Mouse (Mus musculus) liver, adult 2 months (tissue): ENCODE data around the gene Metap1. TPM values are rescaled to one million over a fixed set of nuclear protein-coding genes. Genes with fewer than 3 reads are reported as not detected.

ENCODE experiments used
- DNase-seq: peaks from one replicate; pipeline ENCODE4 v3.0.0-alpha.2; 2011; ENCODE audit warnings: low read depth, low spot score; ENCODE audit errors: extremely low read depth
- H3K27ac ChIP-seq: fragments of 200-500 bp; replicated peaks from 2 replicates; pipeline ENCODE4 v1.5.1; 2012; ENCODE audit warnings: low read depth, mild to moderate bottlenecking, control low read depth, inconsistent platforms, low read length; ENCODE audit not compliant: insufficient read depth
- H3K27me3 ChIP-seq: fragments of 200-500 bp; 2 replicates; pipeline ENCODE4 v1.6.1; 2012; ENCODE audit warnings: mild to moderate bottlenecking, moderate library complexity, low read length, inconsistent platforms; ENCODE audit not compliant: control insufficient read depth, insufficient read depth
- H3K36me3 ChIP-seq: fragments of 200-500 bp; 2 replicates; pipeline ENCODE4 v1.6.1; 2012; ENCODE audit warnings: low read length, inconsistent platforms; ENCODE audit not compliant: control insufficient read depth, insufficient read depth
- H3K4me1 ChIP-seq: fragments of 200-500 bp; 2 replicates; pipeline ENCODE4 v1.6.1; 2011; ENCODE audit warnings: low read length; ENCODE audit not compliant: control insufficient read depth, insufficient read depth
- H3K4me3 ChIP-seq: fragments of 200-500 bp; 2 replicates; pipeline ENCODE4 v1.5.1; 2011; ENCODE audit warnings: low read depth, mild to moderate bottlenecking, control low read depth, low read length, moderate library complexity; ENCODE audit not compliant: insufficient read depth
- H3K79me2 ChIP-seq: fragments of 200-500 bp; 2 replicates; pipeline ENCODE4 v1.6.1; 2012; ENCODE audit warnings: inconsistent platforms, mild to moderate bottlenecking, low read length, moderate library complexity; ENCODE audit not compliant: control insufficient read depth, insufficient read depth
- H3K9ac ChIP-seq: fragments of 200-500 bp; 2 replicates; pipeline ENCODE4 v1.6.1; 2012; ENCODE audit warnings: low read depth, mild to moderate bottlenecking, control low read depth, inconsistent platforms, low read length
- CTCF ChIP-seq: fragments of 200-500 bp; IDR thresholded peaks from 2 replicates; pipeline ENCODE4 v1.5.1; 2011; ENCODE audit warnings: low read depth, low read length, control low read depth
- POLR2A ChIP-seq: fragments of 200-500 bp; IDR thresholded peaks from 2 replicates; pipeline ENCODE4 v1.6.1; 2011; ENCODE audit warnings: low read length, control low read depth; ENCODE audit not compliant: insufficient read depth; ENCODE audit errors: extremely low read depth
- WGBS: fragments of 180-500 bp; shearing (Covaris S2); methylation state at CpG from one replicate; pipeline ENCODE4 v1.1.7; 2018; 5-methylcytosine and 5-hydroxymethylcytosine counted together
- polyA plus RNA-seq: library from polyadenylated mRNA; depleted of rRNA; stranded (reverse); fragments of >200 nt; gene quantifications from 2 replicates; pipeline ENCODE4 v1.2.3, GENCODE M21; 2012; rRNA removed
- total RNA-seq: library from RNA; depleted of rRNA; stranded (reverse); fragments of >200 nt; gene quantifications from 2 replicates; pipeline ENCODE4 v1.2.3, GENCODE M21; 2014; rRNA removed

The Metap1 gene
- total RNA-seq (31.4 and 32.5 TPM in 2 replicates), polyA plus RNA-seq (11.7 and 12.5 TPM in 2 replicates)

- Histone ChIP-seq H3K4me1 (peaks cover 4% of the 10 kb centered on the region; the same call in 1 of the 2 replicates), H3K9ac (peak within 1 kb of the TSS; percentile 96), H3K27ac (peak within 1 kb of the TSS; percentile 50), H3K36me3 (peaks cover 4% of the 10 kb centered on the region; the same call in 1 of the 2 replicates), H3K4me3 (peak within 1 kb of the TSS; percentile 86), H3K27me3 (no peaks in the 10 kb centered on the region), H3K79me2 (peaks cover 18% of the 10 kb centered on the region)
- WGBS, result under 1% methylated on average over 65 of the region's 65 CpGs
- peak; percentile 76 for DNase-seq
- TF ChIP-seq CTCF (no peak), POLR2A (peak; percentile 74)
Measured at GRCm38 (mm10) chr3:138489327-138490033, at the start of gene Metap1. Gene Metap1 (minus strand): TSS chr3:138489515.

- peak; percentile 66 for DNase-seq
- H3K27ac ChIP-seq, result no peak overlapping the region
- no peak overlapping the region for H3K9ac ChIP-seq
- WGBS, result 39% methylated on average over 2 of the region's 2 CpGs
- no peaks in the 10 kb centered on the region for H3K27me3 ChIP-seq
- no peak overlapping the region for H3K4me3 ChIP-seq
- peaks cover 12% of the 10 kb centered on the region for H3K4me1 ChIP-seq
- no peak for TF ChIP-seq CTCF
- TF ChIP-seq POLR2A, result no peak
- H3K79me2 ChIP-seq, result peaks cover 34% of the 10 kb centered on the region; the same call in 1 of the 2 replicates
- H3K36me3 ChIP-seq, result no peaks in the 10 kb centered on the region
Measured at GRCm38 (mm10) chr3:138536031-138536430, 46.7 kb upstream of the Metap1 start.

DNA sequence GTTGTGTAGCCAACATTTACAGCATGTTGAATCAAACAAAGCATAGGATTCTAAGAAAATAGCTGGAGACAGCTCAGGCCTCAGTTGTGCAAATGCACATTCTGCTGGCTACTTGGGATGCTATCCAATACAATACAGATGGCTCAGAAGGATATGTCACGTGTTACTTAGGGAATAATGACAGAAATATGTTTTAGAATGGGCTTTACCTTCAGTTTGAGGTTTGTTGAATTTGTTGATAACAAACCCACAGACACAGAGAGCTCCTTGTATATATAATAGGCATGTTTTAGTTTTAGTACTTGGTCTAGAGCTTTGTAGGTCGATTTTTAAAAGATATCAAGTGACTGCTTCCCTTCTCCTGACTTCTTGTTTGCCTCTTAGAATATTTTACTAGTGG lies 43.4 kb upstream of the Metap1 start:
- H3K27ac ChIP-seq, result no peak overlapping the region
- no peaks in the 10 kb centered on the region for H3K36me3 ChIP-seq
- H3K4me3 ChIP-seq, result no peak overlapping the region
- no peak for DNase-seq
- TF ChIP-seq POLR2A (no peak), CTCF (no peak)
- H3K4me1 ChIP-seq, result peaks cover 16% of the 10 kb centered on the region
- H3K27me3 ChIP-seq, result no peaks in the 10 kb centered on the region
- 60% methylated on average over 2 of the region's 2 CpGs for WGBS
- peaks cover 26% of the 10 kb centered on the region; the same call in 1 of the 2 replicates for H3K79me2 ChIP-seq
- H3K9ac ChIP-seq, result no peak overlapping the region

GRCm38 (mm10) chr3:138531479-138532181 lies 42.3 kb upstream of the Metap1 start:
- Histone ChIP-seq H3K27me3 (no peaks in the 10 kb centered on the region), H3K9ac (no peak overlapping the region), H3K79me2 (peaks cover 25% of the 10 kb centered on the region; the same call in 1 of the 2 replicates), H3K27ac (no peak overlapping the region), H3K36me3 (no peaks in the 10 kb centered on the region), H3K4me3 (no peak overlapping the region), H3K4me1 (peaks cover 16% of the 10 kb centered on the region)
- TF ChIP-seq POLR2A, result no peak
- TF ChIP-seq CTCF, result no peak
- peak; percentile 43 for DNase-seq
- 17% methylated on average over 12 of the region's 12 CpGs for WGBS

DNA sequence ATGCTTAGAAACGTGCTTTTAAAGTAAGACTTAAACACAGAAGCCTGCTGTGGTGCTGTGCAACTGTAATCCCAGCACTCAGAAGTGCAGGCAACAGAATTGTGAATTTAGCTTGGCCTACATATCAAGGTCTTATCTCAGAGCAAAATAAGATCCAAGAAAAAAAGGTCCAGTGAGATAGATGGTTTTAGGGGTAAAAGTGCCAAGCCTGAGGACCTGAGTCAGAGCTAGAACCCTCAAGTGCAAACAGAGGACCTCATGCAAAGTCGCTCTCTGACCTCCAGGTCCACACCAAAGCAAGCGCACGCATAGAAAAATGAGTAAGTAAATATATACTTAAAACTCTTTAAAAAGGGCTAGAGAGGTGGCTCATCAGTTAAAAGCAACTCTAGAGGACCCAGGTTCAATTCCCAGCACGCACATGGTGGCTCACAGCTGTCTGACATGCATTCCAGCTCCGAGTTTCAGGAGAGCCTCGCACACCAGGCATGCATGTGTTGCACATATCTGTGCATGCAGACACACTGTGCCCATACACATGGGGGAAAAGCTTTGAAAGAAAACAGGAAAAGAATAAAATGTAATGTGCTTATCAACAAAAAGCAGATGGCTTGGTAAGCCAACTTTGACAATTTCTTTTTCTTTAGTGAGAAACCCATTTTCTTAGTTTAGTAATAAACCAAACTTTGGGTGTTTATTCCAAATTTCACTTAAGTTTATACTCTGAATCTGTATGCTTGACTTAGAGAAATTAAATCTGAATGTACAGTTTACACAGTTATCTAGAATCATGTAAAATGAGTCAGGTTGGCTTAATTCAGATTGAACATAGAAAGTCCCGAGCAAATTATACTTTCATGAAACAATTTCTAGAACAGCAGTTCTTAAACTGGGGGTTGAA lies 41.5 kb upstream of the Metap1 start:
- no peak overlapping the region for H3K4me3 ChIP-seq
- 42% methylated on average over 8 of the region's 8 CpGs for WGBS
- peaks cover 19% of the 10 kb centered on the region; the same call in 1 of the 2 replicates for H3K79me2 ChIP-seq
- DNase-seq, result peak; percentile 37
- no peak overlapping the region for H3K9ac ChIP-seq
- no peaks in the 10 kb centered on the region for H3K36me3 ChIP-seq
- H3K27ac ChIP-seq, result no peak overlapping the region
- peaks cover 18% of the 10 kb centered on the region for H3K4me1 ChIP-seq
- TF ChIP-seq POLR2A (no peak), CTCF (no peak)
- H3K27me3 ChIP-seq, result no peaks in the 10 kb centered on the region
